Mouse (Mus musculus): ENCODE data around the gene C1ql4. TPM values are rescaled to one million over a fixed set of nuclear protein-coding genes. Genes with fewer than 3 reads are reported as not detected.

Gene C1ql4
- polyA plus RNA-seq, 1 experiment from 2014 or later: 0.15 TPM

DNA sequence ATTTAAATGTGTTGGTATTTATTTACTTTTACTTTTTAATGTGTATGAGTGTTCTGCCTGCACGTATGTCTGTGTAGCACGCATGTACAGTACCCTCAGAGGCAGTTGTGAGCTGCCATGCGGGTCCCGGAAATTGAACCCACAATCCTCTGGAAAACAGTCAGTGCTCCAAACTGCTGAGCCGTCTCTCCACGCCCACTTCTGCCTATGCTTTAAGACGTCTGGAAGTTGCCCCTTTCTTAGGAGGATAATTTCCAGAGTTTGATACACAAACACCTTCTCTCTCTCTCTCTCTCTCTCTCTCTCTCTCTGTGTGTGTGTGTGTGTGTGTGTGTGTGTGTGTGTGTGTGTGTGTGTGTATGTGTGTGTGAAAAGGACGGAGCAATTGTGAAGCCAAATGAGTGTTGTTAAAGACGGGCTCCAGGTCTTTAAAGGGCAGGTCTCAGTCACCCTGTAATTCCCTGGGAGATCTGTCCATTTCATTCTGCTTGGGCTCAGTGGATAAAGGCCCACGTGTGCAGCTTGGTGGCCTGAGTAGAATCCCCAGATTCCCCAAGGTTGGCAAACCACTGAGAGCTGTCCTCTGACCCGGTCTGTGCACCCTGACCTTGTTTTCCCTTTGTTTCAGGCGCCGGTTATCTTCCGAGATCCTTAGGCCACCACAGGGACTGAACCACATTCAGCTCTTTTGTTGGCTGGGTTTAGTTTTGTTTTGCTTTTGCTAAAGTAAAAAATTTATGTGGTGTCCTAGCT is 26.9 kb upstream of the C1ql4 start:
- no peaks in the 10 kb centered on the region for H3K9me3 ChIP-seq (replicated peaks)
- no peak for DNase-seq (ENCODE audit: low spot score)
- 64% methylated on average over 14 of the region's 14 CpGs for WGBS
- H3K4me1 ChIP-seq: peaks cover 17% of the 10 kb centered on the region; the same call in 1 of the 2 replicates
- H3K4me3 ChIP-seq: no peak overlapping the region
- H3K27me3 ChIP-seq (ENCODE audit: low read depth, poor library complexity, severe bottlenecking): peaks cover 6% of the 10 kb centered on the region; the same call in 1 of the 2 replicates
- H3K36me3 ChIP-seq: no peaks in the 10 kb centered on the region
- H3K27ac ChIP-seq: no peak overlapping the region

DNA sequence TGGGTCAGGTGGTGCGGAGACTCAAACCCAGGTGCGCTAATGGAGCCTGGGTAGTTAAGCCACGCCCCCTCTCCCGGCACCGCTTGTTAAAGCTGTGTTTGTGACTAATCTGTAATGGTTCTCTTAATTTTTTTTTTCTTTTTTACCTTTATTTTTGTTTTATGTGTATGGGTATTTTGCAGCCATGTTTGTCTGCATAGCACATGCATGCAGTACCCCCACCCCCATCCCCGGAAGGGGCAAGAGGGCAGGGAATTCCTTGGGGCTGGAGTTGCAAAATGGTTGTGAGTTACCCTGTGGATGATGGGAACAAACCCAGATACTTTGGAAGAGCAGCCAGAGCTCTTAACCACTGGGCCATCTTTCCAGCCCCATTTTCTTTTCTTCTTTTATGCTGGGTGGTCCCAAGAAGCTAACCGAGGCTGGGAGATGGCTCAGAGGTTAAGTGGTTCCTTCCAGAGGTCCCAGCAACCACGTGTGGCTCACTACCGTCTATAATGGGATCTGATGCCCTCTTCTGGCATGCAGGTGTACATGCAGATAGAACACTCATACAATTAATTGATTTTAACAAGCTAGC is 25.9 kb upstream of the C1ql4 start:
- Histone ChIP-seq H3K27ac (no peak overlapping the region), H3K9me3 (replicated peaks) (no peaks in the 10 kb centered on the region), H3K4me1 (peaks cover 17% of the 10 kb centered on the region; the same call in 1 of the 2 replicates), H3K36me3 (no peaks in the 10 kb centered on the region), H3K4me3 (peak overlapping the region; percentile 30), H3K27me3 (ENCODE audit: low read depth, poor library complexity, severe bottlenecking) (peaks cover 6% of the 10 kb centered on the region; the same call in 1 of the 2 replicates)
- DNase-seq (ENCODE audit: low spot score): no peak
- 9% methylated on average over 9 of the region's 9 CpGs for WGBS

DNA sequence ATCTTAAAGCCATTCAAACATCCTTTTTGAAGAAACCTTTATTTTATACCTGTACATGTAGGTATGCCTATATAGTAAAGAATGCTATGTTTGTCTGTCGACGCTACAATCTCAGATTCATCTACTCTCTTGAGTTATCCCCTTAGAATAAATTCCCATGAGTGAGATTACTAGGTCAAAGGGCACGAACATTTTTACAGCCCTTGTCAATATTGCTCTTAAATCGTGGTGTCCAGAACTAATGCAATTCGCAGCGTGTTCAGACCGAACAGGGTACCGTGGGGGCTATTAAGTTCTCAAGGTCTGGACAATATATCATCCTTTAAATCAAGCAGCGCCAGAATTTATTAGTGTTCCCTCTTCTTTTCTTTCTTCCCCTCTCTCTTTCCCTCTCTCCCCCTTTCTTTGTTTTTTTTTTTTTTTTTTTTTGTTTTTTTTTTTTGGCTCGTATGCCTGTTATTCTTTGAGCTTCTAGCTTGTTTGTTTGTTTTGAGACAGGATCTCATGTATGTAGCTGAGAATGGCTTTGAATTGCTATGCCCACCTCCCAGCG is 25.3 kb upstream of the C1ql4 start:
- Histone ChIP-seq H3K4me1 (peaks cover 17% of the 10 kb centered on the region; the same call in 1 of the 2 replicates), H3K36me3 (no peaks in the 10 kb centered on the region), H3K9me3 (replicated peaks) (no peaks in the 10 kb centered on the region), H3K27me3 (ENCODE audit: low read depth, poor library complexity, severe bottlenecking) (peaks cover 6% of the 10 kb centered on the region; the same call in 1 of the 2 replicates), H3K4me3 (peak overlapping the region; percentile 30), H3K27ac (no peak overlapping the region)
- WGBS: 50% methylated on average over 11 of the region's 11 CpGs
- DNase-seq (ENCODE audit: low spot score): no peak

DNA sequence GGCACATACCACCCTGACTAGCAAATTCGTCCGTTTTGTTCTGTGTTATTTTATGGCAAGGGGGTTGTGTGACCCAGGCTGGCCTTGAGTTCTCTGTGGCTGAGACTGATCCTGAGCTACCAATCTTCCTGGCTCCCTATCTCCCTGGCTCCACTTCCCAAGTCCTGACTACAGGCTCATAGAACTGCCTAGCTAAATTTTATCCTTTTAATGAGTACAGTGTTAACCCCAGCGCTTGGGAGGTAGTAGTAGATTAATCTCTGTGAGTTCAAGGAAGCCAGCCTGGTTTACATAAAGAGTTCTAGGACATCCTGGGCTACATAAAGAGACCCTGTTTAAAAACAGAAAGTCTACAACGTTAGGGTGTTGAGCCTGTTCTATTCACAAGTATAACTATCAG is 24.2 kb upstream of the C1ql4 start:
- Histone ChIP-seq H3K4me3 (no peak overlapping the region), H3K4me1 (peaks cover 17% of the 10 kb centered on the region; the same call in 1 of the 2 replicates), H3K27me3 (ENCODE audit: low read depth, poor library complexity, severe bottlenecking) (peaks cover 6% of the 10 kb centered on the region; the same call in 1 of the 2 replicates), H3K9me3 (replicated peaks) (no peaks in the 10 kb centered on the region), H3K36me3 (no peaks in the 10 kb centered on the region), H3K27ac (no peak overlapping the region)
- WGBS: 58% methylated on average over 4 of the region's 4 CpGs
- DNase-seq (ENCODE audit: low spot score): no peak

DNA sequence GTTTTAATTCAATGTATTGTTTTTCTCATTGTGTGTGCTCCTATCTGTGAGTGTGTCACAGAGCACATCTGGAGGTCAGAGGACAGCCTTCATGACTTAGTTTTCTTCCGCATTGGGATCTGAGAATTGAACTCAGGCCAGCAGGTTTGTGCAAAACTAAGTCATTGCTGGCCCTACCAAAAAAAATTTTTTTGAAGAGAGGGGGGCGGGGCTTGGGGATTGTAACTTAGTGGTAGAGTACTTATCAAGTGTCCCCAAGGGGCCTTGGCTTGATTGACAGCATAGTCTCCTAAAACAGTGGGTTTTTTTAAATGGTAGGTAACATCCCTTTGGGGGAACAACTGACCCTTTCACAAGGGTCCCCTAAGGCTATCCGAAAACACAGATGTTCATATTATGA is 23.5 kb upstream of the C1ql4 start:
- Histone ChIP-seq H3K9me3 (replicated peaks) (no peaks in the 10 kb centered on the region), H3K4me1 (peaks cover 12% of the 10 kb centered on the region; the same call in 1 of the 2 replicates), H3K27me3 (ENCODE audit: low read depth, poor library complexity, severe bottlenecking) (peaks cover 6% of the 10 kb centered on the region; the same call in 1 of the 2 replicates), H3K36me3 (no peaks in the 10 kb centered on the region), H3K27ac (no peak overlapping the region), H3K4me3 (no peak overlapping the region)
- no peak for DNase-seq (ENCODE audit: low spot score)
- 92% methylated on average over 3 of the region's 3 CpGs for WGBS

DNA sequence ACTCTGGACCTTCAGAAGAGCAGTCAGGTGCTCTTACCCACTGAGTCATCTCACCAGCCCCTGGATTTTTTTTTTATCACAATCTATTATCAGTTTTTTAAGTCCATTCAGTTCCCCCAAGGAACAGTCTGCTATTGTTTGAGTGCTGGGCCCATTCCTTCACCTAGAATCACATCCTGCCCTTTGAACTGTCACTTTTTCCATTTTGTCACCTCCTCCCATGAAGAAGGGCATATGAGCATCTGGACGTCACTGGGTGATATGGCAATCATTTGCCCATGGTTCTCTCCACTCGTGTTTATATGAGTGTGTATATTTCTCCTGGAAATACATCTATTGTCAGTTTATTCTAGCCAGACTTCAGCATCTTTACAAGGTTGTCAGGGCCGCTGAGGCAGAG is 20.2 kb upstream of the C1ql4 start:
- Histone ChIP-seq H3K27ac (no peak overlapping the region), H3K36me3 (no peaks in the 10 kb centered on the region), H3K4me1 (peaks cover 5% of the 10 kb centered on the region; the same call in 1 of the 2 replicates), H3K9me3 (replicated peaks) (no peaks in the 10 kb centered on the region), H3K4me3 (no peak overlapping the region), H3K27me3 (ENCODE audit: low read depth, poor library complexity, severe bottlenecking) (peaks cover 6% of the 10 kb centered on the region; the same call in 1 of the 2 replicates)
- DNase-seq (ENCODE audit: low spot score): no peak
- 86% methylated on average over 3 of the region's 3 CpGs for WGBS

DNA sequence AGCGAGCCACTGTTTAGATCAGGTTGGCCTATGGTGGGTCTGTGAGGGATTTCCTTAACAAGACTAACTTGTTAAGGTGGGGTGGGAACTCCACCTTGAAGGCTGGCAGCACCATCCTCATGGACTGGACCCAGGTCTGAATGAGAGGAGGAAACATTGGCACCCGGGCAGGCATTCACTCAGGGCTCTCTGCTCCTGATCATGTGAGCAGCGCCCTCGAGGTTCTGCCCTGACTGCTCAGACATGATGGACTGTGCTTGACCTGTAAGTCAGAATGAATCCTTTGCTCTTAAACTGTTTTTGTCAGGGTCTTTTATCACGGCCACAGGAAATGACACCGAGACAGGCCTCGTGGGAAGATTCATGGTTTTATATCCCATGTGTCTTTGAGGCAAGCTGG is 17.6 kb upstream of the C1ql4 start:
- Histone ChIP-seq H3K4me3 (no peak overlapping the region), H3K27me3 (ENCODE audit: low read depth, poor library complexity, severe bottlenecking) (peaks cover 13% of the 10 kb centered on the region), H3K4me1 (no peaks in the 10 kb centered on the region), H3K27ac (no peak overlapping the region), H3K36me3 (no peaks in the 10 kb centered on the region), H3K9me3 (replicated peaks) (no peaks in the 10 kb centered on the region)
- 47% methylated on average over 7 of the region's 7 CpGs for WGBS
- DNase-seq (ENCODE audit: low spot score): no peak

DNA sequence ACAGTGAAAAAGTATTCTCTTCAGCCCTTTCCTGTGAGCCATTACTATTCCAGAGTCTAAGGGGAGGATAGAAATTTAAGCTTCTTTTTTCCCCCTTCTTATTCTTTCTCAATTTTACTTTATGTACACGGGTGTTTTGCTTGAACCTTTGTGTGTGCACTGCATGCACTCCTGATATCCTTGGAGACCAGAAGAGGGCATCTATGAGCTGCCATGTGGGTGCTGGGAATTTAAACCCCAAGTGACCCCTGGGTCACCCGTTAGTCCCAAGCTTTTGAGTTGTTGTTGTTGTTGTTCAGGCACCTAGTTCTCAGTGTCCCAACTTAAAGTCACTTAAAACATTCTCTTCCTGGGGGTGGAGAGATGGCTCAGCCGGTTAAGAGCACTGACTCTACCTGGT is 12.4 kb upstream of the C1ql4 start:
- H3K4me3 ChIP-seq: no peak overlapping the region
- H3K9me3 ChIP-seq (replicated peaks): no peaks in the 10 kb centered on the region
- H3K36me3 ChIP-seq: no peaks in the 10 kb centered on the region
- peaks cover 41% of the 10 kb centered on the region for H3K4me1 ChIP-seq
- H3K27ac ChIP-seq: no peak overlapping the region
- DNase-seq (ENCODE audit: low spot score): no peak
- 58% methylated on average over 3 of the region's 3 CpGs for WGBS
- H3K27me3 ChIP-seq (ENCODE audit: low read depth, poor library complexity, severe bottlenecking): peaks cover 65% of the 10 kb centered on the region

DNA sequence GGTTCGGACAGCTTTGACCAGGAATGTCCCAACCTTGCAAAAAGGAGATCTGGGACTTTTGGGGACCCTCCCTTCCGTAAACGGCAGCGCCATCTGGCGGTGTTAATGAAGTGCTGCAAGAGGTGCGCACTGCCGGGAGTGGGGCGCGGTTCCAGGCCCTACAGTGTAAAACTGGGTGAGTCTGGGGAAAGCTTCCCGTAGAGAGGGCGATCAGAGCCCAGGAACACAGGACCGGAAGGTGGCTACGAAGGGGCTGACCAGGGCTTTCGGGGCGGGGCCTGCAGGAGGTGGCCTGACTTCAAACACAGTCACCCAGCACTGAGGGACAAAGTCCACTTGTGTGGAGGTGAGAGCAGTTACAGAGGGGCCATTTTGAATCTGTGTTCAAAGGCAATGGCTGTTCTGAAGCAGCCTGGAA is 11.5 kb upstream of the C1ql4 start:
- WGBS: under 1% methylated on average over 15 of the region's 15 CpGs
- Histone ChIP-seq H3K4me1 (peaks cover 46% of the 10 kb centered on the region), H3K27me3 (ENCODE audit: low read depth, poor library complexity, severe bottlenecking) (peaks cover 72% of the 10 kb centered on the region), H3K9me3 (replicated peaks) (no peaks in the 10 kb centered on the region), H3K27ac (0 out of 2 replicates have a peak overlapping the region, but pooled peaks have one; percentile 31), H3K36me3 (no peaks in the 10 kb centered on the region), H3K4me3 (peak overlapping the region; percentile 51)
- DNase-seq (ENCODE audit: low spot score): peak; percentile 76

DNA sequence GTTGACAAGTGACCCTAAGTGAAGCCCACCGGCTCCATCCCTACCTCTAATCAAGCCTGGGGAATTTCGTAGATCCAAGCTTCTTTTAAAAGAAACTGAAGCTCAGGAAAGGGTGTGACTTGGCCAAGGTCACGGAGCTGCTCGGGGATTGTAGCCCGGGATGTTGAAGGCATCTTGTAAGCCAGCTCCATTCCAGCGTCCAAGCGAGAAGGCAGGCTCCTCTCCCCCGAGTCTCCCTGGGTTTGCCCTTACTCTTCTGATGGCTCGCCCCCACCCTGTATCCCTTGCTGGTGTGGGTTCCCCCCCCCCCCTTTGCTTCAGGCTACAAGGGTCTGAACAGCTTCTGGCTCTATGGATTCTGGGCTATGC is 10.9 kb upstream of the C1ql4 start:
- no peaks in the 10 kb centered on the region for H3K36me3 ChIP-seq
- H3K4me3 ChIP-seq: peak overlapping the region; percentile 51
- H3K27me3 ChIP-seq (ENCODE audit: low read depth, poor library complexity, severe bottlenecking): peaks cover 79% of the 10 kb centered on the region
- H3K4me1 ChIP-seq: peaks cover 51% of the 10 kb centered on the region
- peak; percentile 56 for DNase-seq (ENCODE audit: low spot score)
- under 1% methylated on average over 9 of the region's 9 CpGs for WGBS
- H3K27ac ChIP-seq: no peak overlapping the region
- H3K9me3 ChIP-seq (replicated peaks): no peaks in the 10 kb centered on the region

DNA sequence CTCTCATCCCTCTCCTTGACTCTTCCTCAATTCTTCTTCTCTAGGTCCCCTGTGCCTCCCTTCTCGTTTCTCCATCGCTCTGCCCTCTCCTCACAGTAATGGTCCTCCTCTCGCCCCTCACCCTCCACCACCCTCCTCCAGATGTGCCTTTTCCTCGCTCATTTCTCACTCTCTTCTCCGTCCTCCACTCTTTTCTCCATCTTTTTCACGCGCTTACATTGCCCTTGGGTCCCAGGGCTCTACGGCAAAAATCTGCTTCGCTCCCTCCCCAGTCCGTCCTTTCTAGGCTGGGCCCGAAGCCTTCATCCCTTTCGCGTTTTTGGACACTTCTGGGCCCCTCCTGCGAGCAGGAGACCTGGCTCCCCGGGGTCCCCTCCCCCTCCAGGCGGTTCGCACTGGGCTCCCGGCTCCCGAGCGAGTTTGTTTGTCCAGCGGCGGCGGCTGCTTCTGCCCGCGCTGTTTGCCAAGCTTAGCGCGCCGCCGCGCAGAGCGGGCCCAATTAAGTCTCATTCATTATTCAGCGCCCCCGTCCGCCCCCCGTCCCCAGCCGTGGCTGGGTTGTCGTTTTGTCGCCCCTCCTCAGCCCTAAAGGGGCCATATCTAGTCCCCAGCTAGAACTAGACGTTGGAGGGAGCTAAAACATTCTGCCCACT is 10.3 kb upstream of the C1ql4 start:
- Histone ChIP-seq H3K27me3 (ENCODE audit: low read depth, poor library complexity, severe bottlenecking) (peaks cover 84% of the 10 kb centered on the region), H3K4me1 (peaks cover 56% of the 10 kb centered on the region), H3K27ac (peak overlapping the region; percentile 61; the same call in 1 of the 2 replicates), H3K36me3 (no peaks in the 10 kb centered on the region), H3K9me3 (replicated peaks) (no peaks in the 10 kb centered on the region), H3K4me3 (peak overlapping the region; percentile 51)
- WGBS: under 1% methylated on average over 39 of the region's 39 CpGs
- DNase-seq (ENCODE audit: low spot score): peak; percentile 74

DNA sequence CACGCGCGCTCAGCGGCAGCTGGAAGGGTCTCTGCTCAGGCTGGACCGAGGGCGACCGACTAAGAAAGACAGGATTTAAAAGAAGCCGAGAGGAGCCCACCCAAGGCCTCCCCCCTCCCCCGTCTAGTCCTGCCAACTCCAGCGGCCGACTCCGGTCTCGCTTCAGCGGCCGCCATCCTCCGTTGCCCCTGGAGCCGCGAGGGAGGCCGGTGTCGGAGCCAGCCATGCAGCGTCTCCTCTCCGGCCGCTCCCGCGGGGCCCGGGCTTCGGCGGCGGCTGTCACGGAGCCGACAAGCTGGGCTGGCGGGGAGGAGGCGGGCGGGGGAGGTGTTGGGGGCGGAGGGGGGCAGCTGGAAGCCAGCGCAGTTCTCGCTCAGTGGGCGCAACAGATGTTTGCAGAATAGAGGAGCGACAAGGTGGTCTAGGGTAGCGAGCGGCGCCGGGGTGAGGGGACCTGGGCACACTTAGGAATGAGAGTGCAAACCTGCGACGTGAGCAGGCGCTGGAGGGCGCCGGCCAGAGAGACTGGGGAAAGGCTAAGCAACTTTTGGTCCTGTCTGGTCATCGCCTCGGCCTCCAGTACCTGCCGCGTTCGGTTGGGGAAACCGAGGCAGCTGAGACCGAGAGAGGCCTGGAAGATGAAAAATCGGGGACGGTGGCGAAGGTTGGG is 9.3 kb upstream of the C1ql4 start:
- no peaks in the 10 kb centered on the region for H3K9me3 ChIP-seq (replicated peaks)
- peaks cover 94% of the 10 kb centered on the region for H3K27me3 ChIP-seq (ENCODE audit: low read depth, poor library complexity, severe bottlenecking)
- H3K4me1 ChIP-seq: peaks cover 59% of the 10 kb centered on the region
- no peaks in the 10 kb centered on the region for H3K36me3 ChIP-seq
- no peak overlapping the region; the same call in 1 of the 2 replicates for H3K27ac ChIP-seq
- WGBS: under 1% methylated on average over 56 of the region's 58 CpGs
- H3K4me3 ChIP-seq: peak overlapping the region; percentile 51
- DNase-seq (ENCODE audit: low spot score): peak; percentile 70
